Mouse (Mus musculus) embryonic facial prominence, embryonic 14.5 days (tissue): ENCODE measurements around the gene Lpin1. TPM values are rescaled to one million over a fixed set of nuclear protein-coding genes. Genes with fewer than 3 reads are reported as not detected.

Source experiments
- ATAC-seq: fragments of 200-750 bp; cut with Nextera tagmentation; 2 replicates; pipeline ENCODE4 v1.8.0; 2017; ENCODE audit warnings: low read depth, moderate number of reproducible peaks, moderate TSS enrichment
- DNase-seq: peaks from one replicate; pipeline ENCODE4 v3.0.0-alpha.2; 2015; ENCODE audit warnings: low spot score
- H3K27ac ChIP-seq: fragments of 300-500 bp; sonication (generic); replicated peaks from 2 replicates; pipeline ENCODE4 v1.5.1; 2014; ENCODE audit warnings: low read depth, mild to moderate bottlenecking, low read length, moderate library complexity
- H3K27me3 ChIP-seq: fragments of 300-500 bp; sonication (generic); replicated peaks from 2 replicates; pipeline ENCODE4 v1.6.1; 2014; ENCODE audit warnings: low read length; ENCODE audit not compliant: control insufficient read depth, insufficient read depth
- H3K36me3 ChIP-seq: fragments of 300-500 bp; sonication (generic); 2 replicates; pipeline ENCODE4 v1.6.1; 2014; ENCODE audit warnings: low read length, mixed read lengths; ENCODE audit not compliant: control insufficient read depth, insufficient read depth
- H3K4me1 ChIP-seq: fragments of 300-500 bp; sonication (generic); 2 replicates; pipeline ENCODE4 v1.6.1; 2014; ENCODE audit warnings: antibody characterized with exemption, low read length; ENCODE audit not compliant: control insufficient read depth, insufficient read depth
- H3K4me2 ChIP-seq: fragments of 300-500 bp; sonication (generic); 2 replicates; pipeline ENCODE4 v1.6.1; 2014; ENCODE audit warnings: low read depth, mild to moderate bottlenecking, low read length, moderate library complexity, mixed read lengths
- H3K4me3 ChIP-seq: fragments of 300-500 bp; sonication (generic); 2 replicates; pipeline ENCODE4 v1.5.1; 2014; ENCODE audit warnings: low read depth, mild to moderate bottlenecking, low read length
- H3K9ac ChIP-seq: fragments of 300-500 bp; sonication (generic); 2 replicates; pipeline ENCODE4 v1.6.1; 2014; ENCODE audit warnings: low read depth, mild to moderate bottlenecking, low read length, moderate library complexity, mixed read lengths
- H3K9me3 ChIP-seq: fragments of 300-500 bp; sonication (generic); 2 replicates; pipeline ENCODE4 v1.6.1; 2016; ENCODE audit warnings: low read length; ENCODE audit not compliant: control insufficient read depth
- WGBS: fragments of 180-500 bp; shearing (Covaris S2); extraction: QIAGEN DNeasy Blood & Tissue Kit; methylation state at CpG from one replicate; pipeline ENCODE4 v1.1.7; 2014; 5-methylcytosine and 5-hydroxymethylcytosine counted together
- polyA plus RNA-seq: library from polyadenylated mRNA; unstranded; fragments of >200 nt; fragmentation: Nextera tagmentation; extraction: Ambion mirVana; gene quantifications from 2 replicates; pipeline ENCODE4 v1.2.1, GENCODE M21; 2014

The Lpin1 gene
- polyA plus RNA-seq, 1 experiment from 2014 or later = 7.1 TPM

- Histone ChIP-seq H3K4me2 (no peak overlapping the region), H3K9ac (no peak overlapping the region), H3K36me3 (no peaks in the 10 kb centered on the region), H3K4me1 (no peaks in the 10 kb centered on the region), H3K27me3 (no peaks in the 10 kb centered on the region), H3K4me3 (no peak overlapping the region), H3K27ac (no peak overlapping the region), H3K9me3 (no peaks in the 10 kb centered on the region)
- WGBS = 81% methylated on average over 1 of the region's 1 CpGs
- ATAC-seq (no peak), DNase-seq (no peak)
Measured at GRCm38 (mm10) chr12:16630866-16631185, 20.1 kb upstream of the Lpin1 start.

- Histone ChIP-seq H3K36me3 (no peaks in the 10 kb centered on the region), H3K4me2 (no peak overlapping the region), H3K9me3 (no peaks in the 10 kb centered on the region), H3K27ac (no peak overlapping the region), H3K27me3 (no peaks in the 10 kb centered on the region), H3K4me1 (no peaks in the 10 kb centered on the region), H3K4me3 (no peak overlapping the region), H3K9ac (no peak overlapping the region)
- ATAC-seq = no peak
- 64% methylated on average over 7 of the region's 7 CpGs for WGBS
- DNase-seq = no peak
Measured at GRCm38 (mm10) chr12:16630152-16630865, 19.5 kb upstream of the Lpin1 start.

GRCm38 (mm10) chr12:16620230-16620629, 9.5 kb upstream of the Lpin1 start:
- no peak overlapping the region for H3K9ac ChIP-seq
- no peak overlapping the region for H3K27ac ChIP-seq
- 79% methylated on average over 3 of the region's 3 CpGs for WGBS
- no peaks in the 10 kb centered on the region for H3K27me3 ChIP-seq
- H3K36me3 ChIP-seq = no peaks in the 10 kb centered on the region
- H3K4me1 ChIP-seq = peaks cover 18% of the 10 kb centered on the region
- no peak for DNase-seq
- ATAC-seq = no peak
- no peaks in the 10 kb centered on the region for H3K9me3 ChIP-seq
- H3K4me3 ChIP-seq = no peak overlapping the region
- no peak overlapping the region for H3K4me2 ChIP-seq

DNA sequence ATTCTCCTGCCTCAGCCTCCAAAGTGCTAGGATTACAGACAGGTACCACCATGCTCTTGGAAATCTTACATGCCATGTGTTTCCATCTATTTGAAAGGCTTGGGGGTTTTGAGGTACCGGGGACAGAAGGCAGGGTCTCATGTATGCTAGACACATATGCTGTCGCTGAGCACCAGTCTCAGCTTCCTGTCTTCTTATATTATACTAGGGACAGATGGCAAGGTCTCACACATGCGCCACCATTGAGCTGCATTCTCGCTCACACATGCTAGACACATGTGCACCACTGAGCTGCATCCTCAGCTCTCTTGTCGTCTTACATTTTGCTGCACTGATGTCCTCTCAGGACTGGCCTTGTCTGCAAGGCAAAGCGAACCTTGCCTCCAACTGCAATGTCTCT, 8.7 kb upstream of the Lpin1 start:
- no peak overlapping the region for H3K4me3 ChIP-seq
- no peak overlapping the region for H3K4me2 ChIP-seq
- H3K4me1 ChIP-seq = peaks cover 18% of the 10 kb centered on the region
- peak overlapping the region; percentile 50 for H3K27ac ChIP-seq
- WGBS = 73% methylated on average over 6 of the region's 6 CpGs
- no peak for ATAC-seq
- no peak overlapping the region for H3K9ac ChIP-seq
- H3K9me3 ChIP-seq = no peaks in the 10 kb centered on the region
- peak; percentile 37 for DNase-seq
- no peaks in the 10 kb centered on the region for H3K36me3 ChIP-seq
- H3K27me3 ChIP-seq = no peaks in the 10 kb centered on the region

GRCm38 (mm10) chr12:16618512-16619274, 7.9 kb upstream of the Lpin1 start:
- H3K9ac ChIP-seq = no peak overlapping the region
- H3K4me2 ChIP-seq = no peak overlapping the region
- ATAC-seq = peak; percentile 95
- no peak overlapping the region for H3K4me3 ChIP-seq
- no peaks in the 10 kb centered on the region for H3K27me3 ChIP-seq
- H3K27ac ChIP-seq = peak overlapping the region; percentile 50
- no peaks in the 10 kb centered on the region for H3K36me3 ChIP-seq
- DNase-seq = peak; percentile 95
- no peaks in the 10 kb centered on the region for H3K9me3 ChIP-seq
- peaks cover 18% of the 10 kb centered on the region for H3K4me1 ChIP-seq
- 16% methylated on average over 12 of the region's 12 CpGs for WGBS

DNA sequence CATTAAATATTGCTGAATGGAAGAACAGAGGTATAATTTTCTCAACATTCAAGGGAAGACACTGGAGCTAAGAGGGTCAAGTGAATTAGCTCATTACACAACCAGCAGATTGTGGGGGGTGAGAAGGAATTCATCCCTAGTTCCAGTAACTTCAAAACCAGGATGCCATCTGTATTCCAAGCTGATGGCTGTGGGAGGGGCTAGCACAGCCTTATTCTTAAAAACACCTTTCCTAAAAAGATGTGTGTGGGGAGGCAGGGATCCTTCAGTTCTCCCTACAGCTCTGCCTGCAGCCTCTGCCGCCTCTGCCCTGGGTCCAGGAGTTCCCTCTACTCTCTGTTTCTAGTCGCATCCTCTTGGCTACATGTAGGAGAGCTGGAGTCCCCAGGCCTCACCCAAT, 5.0 kb upstream of the Lpin1 start:
- no peak for ATAC-seq
- no peak for DNase-seq
- Histone ChIP-seq H3K9me3 (no peaks in the 10 kb centered on the region), H3K4me2 (no peak overlapping the region), H3K36me3 (no peaks in the 10 kb centered on the region), H3K9ac (no peak overlapping the region), H3K4me1 (peaks cover 18% of the 10 kb centered on the region), H3K4me3 (no peak overlapping the region), H3K27ac (no peak overlapping the region), H3K27me3 (no peaks in the 10 kb centered on the region)
- WGBS = 61% methylated on average over 2 of the region's 2 CpGs

GRCm38 (mm10) chr12:16614556-16614955, 3.8 kb upstream of the Lpin1 start:
- H3K4me1 ChIP-seq = peaks cover 15% of the 10 kb centered on the region
- no peaks in the 10 kb centered on the region for H3K9me3 ChIP-seq
- no peak for ATAC-seq
- no peak for DNase-seq
- no peak overlapping the region for H3K9ac ChIP-seq
- H3K27me3 ChIP-seq = no peaks in the 10 kb centered on the region
- H3K4me2 ChIP-seq = no peak overlapping the region
- H3K36me3 ChIP-seq = no peaks in the 10 kb centered on the region
- H3K4me3 ChIP-seq = no peak overlapping the region
- WGBS = 49% methylated on average over 3 of the region's 3 CpGs
- H3K27ac ChIP-seq = no peak overlapping the region

GRCm38 (mm10) chr12:16605624-16606023, 5.1 kb downstream of the Lpin1 start:
- no peak for DNase-seq
- H3K4me3 ChIP-seq = no peak overlapping the region
- H3K4me2 ChIP-seq = no peak overlapping the region
- 64% methylated on average over 5 of the region's 5 CpGs for WGBS
- H3K27ac ChIP-seq = no peak overlapping the region
- H3K27me3 ChIP-seq = no peaks in the 10 kb centered on the region
- H3K9ac ChIP-seq = no peak overlapping the region
- ATAC-seq = no peak
- H3K36me3 ChIP-seq = no peaks in the 10 kb centered on the region
- H3K4me1 ChIP-seq = no peaks in the 10 kb centered on the region
- H3K9me3 ChIP-seq = no peaks in the 10 kb centered on the region

GRCm38 (mm10) chr12:16602271-16602670, 8.5 kb downstream of the Lpin1 start:
- H3K27ac ChIP-seq = no peak overlapping the region
- H3K4me3 ChIP-seq = no peak overlapping the region
- 83% methylated on average over 4 of the region's 4 CpGs for WGBS
- H3K36me3 ChIP-seq = no peaks in the 10 kb centered on the region
- no peaks in the 10 kb centered on the region for H3K4me1 ChIP-seq
- H3K4me2 ChIP-seq = no peak overlapping the region
- H3K9ac ChIP-seq = no peak overlapping the region
- DNase-seq = no peak
- ATAC-seq = no peak
- no peaks in the 10 kb centered on the region for H3K27me3 ChIP-seq
- H3K9me3 ChIP-seq = no peaks in the 10 kb centered on the region
